Mouse (Mus musculus): ENCODE results near the gene Araf. TPM values are rescaled to one million over a fixed set of nuclear protein-coding genes. Genes with fewer than 3 reads are reported as not detected.

Gene Araf
- polyA plus RNA-seq (2012; ENCODE audit: insufficient read depth, insufficient read length, low replicate concordance, missing spikeins): not detected in 2 replicates

DNA sequence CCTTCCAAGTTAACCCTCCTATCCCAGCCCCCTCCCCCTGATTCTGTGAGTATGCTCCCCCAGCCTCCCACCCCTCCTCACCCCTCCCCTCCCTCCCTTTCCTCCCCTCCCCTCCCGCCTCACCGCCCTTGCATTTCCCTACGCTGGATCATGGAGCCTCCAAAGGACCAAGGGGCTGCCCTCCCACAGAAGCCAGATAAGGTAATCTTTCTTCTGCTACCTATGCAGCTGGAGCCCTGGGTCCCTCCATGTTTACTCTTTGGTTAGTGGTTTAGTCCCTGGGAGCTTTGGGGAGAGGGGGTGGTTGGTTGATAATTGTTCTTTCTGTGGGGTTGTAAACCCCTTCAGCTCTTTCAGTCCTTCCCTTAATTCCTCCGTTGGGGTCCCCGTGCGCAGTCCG is at the start of gene Araf:
Gene Araf, plus strand, starts transcription at position 134 of the 400 bp plus-strand sequence.
- 4% methylated on average over 7 of the region's 7 CpGs for WGBS

GRCm38 (mm10) chrX:20748829-20749228 is 48.8 kb upstream of the Araf start:
- no peak overlapping the region for H3K4me3 ChIP-seq (ENCODE audit: insufficient read depth, low read depth, low read length)
- no peaks in the 10 kb centered on the region for H3K4me1 ChIP-seq (ENCODE audit: control insufficient read depth, insufficient read depth, low read length)
- TF ChIP-seq POLR2A (IDR thresholded peaks at IDR 0.05; ENCODE audit: insufficient read depth, low read depth, low read length) (no peak), CTCF (IDR thresholded peaks at IDR 0.05; ENCODE audit: insufficient read depth, low read depth, low read length) (no peak)
- no peak overlapping the region for H3K27ac ChIP-seq (ENCODE audit: insufficient read depth, low read depth, low read length)
- 92% methylated on average over 2 of the region's 2 CpGs for WGBS

More for the DNA sequence above, at the start of gene Araf:
- TF ChIP-seq POLR2A (IDR thresholded peaks at IDR 0.05; ENCODE audit: insufficient read depth, low read depth, low read length) (no peak), CTCF (IDR thresholded peaks at IDR 0.05; ENCODE audit: insufficient read depth, low read depth, low read length) (no peak)
- H3K4me1 ChIP-seq (ENCODE audit: control insufficient read depth, insufficient read depth, low read length): no peaks in the 10 kb centered on the region
- peak within 1 kb of the TSS; percentile 79 for H3K4me3 ChIP-seq (ENCODE audit: insufficient read depth, low read depth, low read length)
- peak within 1 kb of the TSS; percentile 99 for H3K27ac ChIP-seq (ENCODE audit: insufficient read depth, low read depth, low read length)

- no peaks in the 10 kb centered on the region for H3K4me1 ChIP-seq (ENCODE audit: control insufficient read depth, insufficient read depth, low read length)
- WGBS: 79% methylated on average over 4 of the region's 4 CpGs
- no peak for TF ChIP-seq CTCF (IDR thresholded peaks at IDR 0.05; ENCODE audit: insufficient read depth, low read depth, low read length)
- TF ChIP-seq POLR2A (IDR thresholded peaks at IDR 0.05; ENCODE audit: insufficient read depth, low read depth, low read length): no peak
- H3K27ac ChIP-seq (ENCODE audit: insufficient read depth, low read depth, low read length): no peak overlapping the region
- no peak overlapping the region for H3K4me3 ChIP-seq (ENCODE audit: insufficient read depth, low read depth, low read length)
Observed at GRCm38 (mm10) chrX:20761201-20761600, 36.4 kb upstream of the Araf start.

DNA sequence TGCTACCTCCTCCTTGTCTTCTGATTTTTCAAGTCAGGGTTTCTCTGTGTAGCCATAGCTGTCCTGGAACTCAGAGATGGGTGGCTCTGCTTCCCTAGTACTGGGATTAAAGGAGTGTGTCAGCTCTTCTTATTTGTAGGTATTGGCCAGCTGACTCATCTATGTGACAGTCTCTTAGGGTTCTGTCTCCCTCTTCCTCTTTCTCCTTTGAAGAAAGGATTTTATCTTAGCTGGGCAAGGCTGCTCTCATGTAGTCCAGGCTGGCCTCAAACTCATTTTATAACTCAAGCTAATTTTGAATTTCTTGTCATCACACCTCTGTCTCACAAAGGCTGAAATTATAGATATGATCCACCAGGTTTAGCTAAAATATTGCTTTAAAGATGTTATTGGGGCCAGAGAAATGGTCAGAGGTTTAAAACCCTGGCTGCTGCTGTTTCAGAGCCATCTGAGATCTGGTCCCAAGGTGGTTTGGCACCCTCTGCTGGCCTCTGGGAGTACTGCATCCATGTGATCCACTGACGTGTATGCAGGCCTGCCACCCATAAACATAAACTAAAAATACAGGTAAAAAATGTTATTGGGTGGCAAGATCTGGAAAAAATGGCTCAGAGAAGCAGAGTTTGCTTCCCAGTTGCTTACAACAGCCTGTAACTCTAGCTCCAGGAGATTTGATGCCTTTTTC is 26.8 kb upstream of the Araf start:
- Histone ChIP-seq H3K27ac (ENCODE audit: insufficient read depth, low read depth, low read length) (no peak overlapping the region), H3K4me1 (ENCODE audit: control insufficient read depth, insufficient read depth, low read length) (no peaks in the 10 kb centered on the region), H3K4me3 (ENCODE audit: insufficient read depth, low read depth, low read length) (no peak overlapping the region)
- 0% methylated on average over 1 of the region's 1 CpGs for WGBS
- TF ChIP-seq CTCF (IDR thresholded peaks at IDR 0.05; ENCODE audit: insufficient read depth, low read depth, low read length): peak; percentile 45; the same call in 1 of the 2 replicates
- TF ChIP-seq POLR2A (IDR thresholded peaks at IDR 0.05; ENCODE audit: insufficient read depth, low read depth, low read length): no peak

- 53% methylated on average over 2 of the region's 2 CpGs for WGBS
- H3K27ac ChIP-seq (ENCODE audit: insufficient read depth, low read depth, low read length): no peak overlapping the region
Observed at GRCm38 (mm10) chrX:20771666-20772065, 25.9 kb upstream of the Araf start.

DNA sequence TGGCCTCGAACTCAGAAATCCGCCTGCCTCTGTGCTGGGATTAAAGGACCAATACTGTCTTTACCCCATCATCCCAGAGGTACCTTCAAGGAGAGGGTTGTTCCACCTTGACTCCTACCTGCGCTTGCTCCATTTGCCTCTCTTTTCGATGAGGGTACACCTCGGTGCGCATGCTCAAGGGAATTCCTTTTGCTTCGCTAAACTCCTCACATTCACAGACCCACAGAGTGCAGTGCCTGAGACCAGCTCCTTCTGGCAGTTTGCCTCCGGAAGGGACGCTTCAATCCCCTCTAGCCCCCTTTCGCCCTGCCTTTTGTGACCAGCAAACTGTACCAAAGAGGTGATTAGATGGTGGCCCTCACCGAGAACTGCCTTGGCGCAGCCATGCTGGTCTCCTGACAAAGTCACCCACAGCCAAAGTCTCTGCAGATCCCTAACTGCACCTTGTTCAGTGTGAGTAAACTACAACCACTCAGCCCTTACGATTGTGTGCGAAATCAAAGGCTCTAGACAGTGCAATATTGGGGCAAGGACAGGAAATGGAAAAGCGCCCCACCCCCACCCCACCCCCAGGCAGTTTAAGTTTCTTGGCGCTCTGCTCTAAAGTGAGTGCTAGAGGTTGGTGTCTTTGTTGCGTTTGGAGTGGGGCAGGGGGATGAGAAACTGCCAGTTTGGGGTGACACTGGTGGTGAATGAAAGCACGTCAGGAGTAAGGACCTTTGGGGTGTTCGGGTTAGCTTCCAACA is 22.2 kb upstream of the Araf start:
- Histone ChIP-seq H3K4me3 (ENCODE audit: insufficient read depth, low read depth, low read length) (no peak overlapping the region), H3K27ac (ENCODE audit: insufficient read depth, low read depth, low read length) (no peak overlapping the region), H3K4me1 (ENCODE audit: control insufficient read depth, insufficient read depth, low read length) (no peaks in the 10 kb centered on the region)
- WGBS: 64% methylated on average over 19 of the region's 19 CpGs
- no peak for TF ChIP-seq CTCF (IDR thresholded peaks at IDR 0.05; ENCODE audit: insufficient read depth, low read depth, low read length)
- TF ChIP-seq POLR2A (IDR thresholded peaks at IDR 0.05; ENCODE audit: insufficient read depth, low read depth, low read length): no peak

More at GRCm38 (mm10) chrX:20771666-20772065, 25.9 kb upstream of the Araf start:
- Histone ChIP-seq H3K4me3 (ENCODE audit: insufficient read depth, low read depth, low read length) (no peak overlapping the region), H3K4me1 (ENCODE audit: control insufficient read depth, insufficient read depth, low read length) (no peaks in the 10 kb centered on the region)
- TF ChIP-seq POLR2A (IDR thresholded peaks at IDR 0.05; ENCODE audit: insufficient read depth, low read depth, low read length) (no peak), CTCF (IDR thresholded peaks at IDR 0.05; ENCODE audit: insufficient read depth, low read depth, low read length) (no peak)

DNA sequence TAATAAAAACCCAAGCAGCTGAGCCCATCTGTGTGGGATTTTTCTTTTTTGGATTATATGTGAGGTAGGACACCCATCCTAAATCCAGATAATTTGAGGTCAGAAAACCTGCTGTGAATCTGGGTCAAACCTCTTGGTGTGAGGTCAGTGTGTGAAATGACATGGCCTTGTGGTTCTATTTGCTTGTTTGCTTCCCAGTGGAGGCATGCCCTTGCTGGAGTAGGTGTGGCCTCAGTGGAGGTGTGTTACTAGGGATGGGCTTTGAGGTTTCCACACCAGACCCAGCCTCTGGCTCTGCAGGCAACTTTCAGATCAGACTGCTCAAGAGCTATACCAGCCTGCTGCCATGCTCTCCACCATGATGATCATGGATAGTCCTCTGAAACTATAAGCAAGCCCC is 20.0 kb upstream of the Araf start:
- H3K4me3 ChIP-seq (ENCODE audit: insufficient read depth, low read depth, low read length): no peak overlapping the region
- TF ChIP-seq CTCF (IDR thresholded peaks at IDR 0.05; ENCODE audit: insufficient read depth, low read depth, low read length): no peak
- no peak for TF ChIP-seq POLR2A (IDR thresholded peaks at IDR 0.05; ENCODE audit: insufficient read depth, low read depth, low read length)

DNA sequence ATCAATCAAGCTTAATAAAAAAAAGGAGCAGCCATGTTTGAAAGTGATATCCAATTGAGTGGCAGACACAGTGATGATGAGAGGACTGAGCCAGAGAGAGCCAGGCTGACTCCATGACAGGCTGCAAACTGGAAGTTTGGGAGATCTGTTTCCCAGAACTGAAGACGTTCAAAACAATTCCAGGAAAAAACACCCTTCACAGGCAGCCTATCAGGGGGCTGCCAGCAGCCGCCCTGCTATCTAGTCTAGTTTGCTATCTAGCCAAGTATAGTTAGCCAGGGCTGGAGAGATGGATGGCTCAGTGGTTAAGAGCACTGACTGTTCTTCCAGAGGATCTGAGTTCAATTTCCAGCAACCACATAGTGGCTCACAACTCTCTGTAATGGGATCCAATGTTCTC is 10.3 kb upstream of the Araf start:
- H3K4me1 ChIP-seq (ENCODE audit: control insufficient read depth, insufficient read depth, low read length): no peaks in the 10 kb centered on the region
- 73% methylated on average over 2 of the region's 2 CpGs for WGBS
- H3K4me3 ChIP-seq (ENCODE audit: insufficient read depth, low read depth, low read length): no peak overlapping the region
- no peak for TF ChIP-seq POLR2A (IDR thresholded peaks at IDR 0.05; ENCODE audit: insufficient read depth, low read depth, low read length)
- no peak for TF ChIP-seq CTCF (IDR thresholded peaks at IDR 0.05; ENCODE audit: insufficient read depth, low read depth, low read length)
- no peak overlapping the region for H3K27ac ChIP-seq (ENCODE audit: insufficient read depth, low read depth, low read length)

More for the DNA sequence above, 20.0 kb upstream of the Araf start:
- H3K4me1 ChIP-seq (ENCODE audit: control insufficient read depth, insufficient read depth, low read length): no peaks in the 10 kb centered on the region
- no peak overlapping the region for H3K27ac ChIP-seq (ENCODE audit: insufficient read depth, low read depth, low read length)

DNA sequence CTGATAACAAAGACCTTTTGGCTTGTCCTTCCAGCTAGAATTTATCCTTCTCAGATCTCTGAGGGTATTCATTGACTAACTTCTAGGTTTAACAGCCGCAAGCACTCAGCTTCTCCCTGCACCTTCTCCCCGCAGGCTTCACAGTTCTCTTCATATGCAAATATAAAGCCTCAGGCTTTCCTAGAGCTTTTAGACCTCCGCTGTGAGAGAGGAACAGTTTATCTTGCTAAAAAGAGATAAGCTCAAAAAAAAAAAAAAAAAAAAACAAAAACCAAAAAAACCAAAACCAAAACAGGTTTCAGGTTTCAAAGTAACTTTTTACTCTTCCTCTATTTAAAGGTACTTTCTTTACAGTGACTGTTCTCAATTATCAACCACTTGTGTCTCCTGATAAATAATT is 5.2 kb upstream of the Araf start:
- no peaks in the 10 kb centered on the region for H3K4me1 ChIP-seq (ENCODE audit: control insufficient read depth, insufficient read depth, low read length)

More for the DNA sequence above, 5.2 kb upstream of the Araf start:
- H3K4me3 ChIP-seq (ENCODE audit: insufficient read depth, low read depth, low read length): no peak overlapping the region
- WGBS: 61% methylated on average over 3 of the region's 3 CpGs
- H3K27ac ChIP-seq (ENCODE audit: insufficient read depth, low read depth, low read length): no peak overlapping the region
- no peak for TF ChIP-seq POLR2A (IDR thresholded peaks at IDR 0.05; ENCODE audit: insufficient read depth, low read depth, low read length)
- no peak for TF ChIP-seq CTCF (IDR thresholded peaks at IDR 0.05; ENCODE audit: insufficient read depth, low read depth, low read length)

Measured in olfactory bulb, adult 2 months (tissue).